Mouse (Mus musculus) adrenal gland, postnatal 25 days (tissue): ENCODE results near the gene Acbd7. TPM values are rescaled to one million over a fixed set of nuclear protein-coding genes. Genes with fewer than 3 reads are reported as not detected.

Experiments used
- DNase-seq: peaks from one replicate; pipeline ENCODE4 v3.0.0; 2021; ENCODE audit warnings: mixed read lengths
- total RNA-seq: library from RNA; stranded (reverse); gene quantifications from 2 replicates; pipeline ENCODE4 v1.2.3, GENCODE M21; 2021

Acbd7 gene
- total RNA-seq, 1 experiment from 2014 or later: not detected

GRCm38 (mm10) chr2:3387105-3387860 is 51.3 kb downstream of the Acbd7 start:
- DNase-seq: no peak

Other genes starting within 250 kb of the Acbd7 start
- 27.7 and 33.6 TPM in 2 replicates for gene Fam171a1, start 221.9 kb upstream of the Acbd7 start, total RNA-seq
- gene Nmt2, start 52.0 kb upstream of the Acbd7 start, total RNA-seq: 71.5 and 103 TPM in 2 replicates
- gene Rpp38, start 3.5 kb upstream of the Acbd7 start, total RNA-seq: 11.1 and 11.3 TPM in 2 replicates
- 0.43 TPM in 1 of 2 replicates, not detected in the other for gene Olah, start 61.0 kb downstream of the Acbd7 start, total RNA-seq
- gene Meig1, start 86.5 kb downstream of the Acbd7 start, total RNA-seq: 1.2 TPM in 1 of 2 replicates, not detected in the other
- gene Dclre1c, start 88.0 kb downstream of the Acbd7 start, total RNA-seq: 10.0 and 12.1 TPM in 2 replicates
- gene Suv39h2, start 138.9 kb downstream of the Acbd7 start, total RNA-seq: 1.6 and 3.1 TPM in 2 replicates
- gene Gm45902, start 176.6 kb downstream of the Acbd7 start, total RNA-seq: 2.5 and 3.7 TPM in 2 replicates
- gene Hspa14, start 176.6 kb downstream of the Acbd7 start, total RNA-seq: 40.8 and 44.7 TPM in 2 replicates
- gene Cdnf, start 176.9 kb downstream of the Acbd7 start, total RNA-seq: 2.0 and 3.8 TPM in 2 replicates
- 9.5 and 15.9 TPM in 2 replicates for gene Fam107b, start 234.3 kb downstream of the Acbd7 start, total RNA-seq